Mouse (Mus musculus): ENCODE measurements around the gene Olfr721-ps1. TPM values are rescaled to one million over a fixed set of nuclear protein-coding genes. Genes with fewer than 3 reads are reported as not detected.

Olfr721-ps1 gene
- total RNA-seq (2021): not detected
- long read RNA-seq, experiment 1: 0 reads
- long read RNA-seq, experiment 2: 0 reads

DNA sequence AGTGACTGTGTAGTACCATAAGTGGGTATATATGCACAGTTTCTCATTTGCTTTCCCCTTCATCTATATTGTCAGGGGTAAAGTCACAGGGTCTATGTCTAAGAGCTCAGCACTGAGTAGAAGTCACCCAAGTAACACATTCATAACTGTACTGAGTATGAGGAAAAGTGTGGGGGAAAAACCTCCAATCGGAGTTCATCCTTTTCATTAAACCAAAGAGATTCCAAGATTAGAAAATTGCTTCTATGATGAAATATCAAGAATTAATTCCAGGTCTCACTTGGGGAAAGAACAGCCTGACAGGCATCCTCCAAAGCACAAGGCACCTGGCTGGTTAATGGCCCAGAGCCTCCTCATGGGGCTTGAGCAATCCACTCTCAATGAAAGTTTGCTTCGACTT lies at the start of gene Olfr721-ps1:
Olfr721-ps1 (plus strand) TSS at position 301 of the 400 bp plus-strand sequence.
- no peak for DNase-seq

DNA sequence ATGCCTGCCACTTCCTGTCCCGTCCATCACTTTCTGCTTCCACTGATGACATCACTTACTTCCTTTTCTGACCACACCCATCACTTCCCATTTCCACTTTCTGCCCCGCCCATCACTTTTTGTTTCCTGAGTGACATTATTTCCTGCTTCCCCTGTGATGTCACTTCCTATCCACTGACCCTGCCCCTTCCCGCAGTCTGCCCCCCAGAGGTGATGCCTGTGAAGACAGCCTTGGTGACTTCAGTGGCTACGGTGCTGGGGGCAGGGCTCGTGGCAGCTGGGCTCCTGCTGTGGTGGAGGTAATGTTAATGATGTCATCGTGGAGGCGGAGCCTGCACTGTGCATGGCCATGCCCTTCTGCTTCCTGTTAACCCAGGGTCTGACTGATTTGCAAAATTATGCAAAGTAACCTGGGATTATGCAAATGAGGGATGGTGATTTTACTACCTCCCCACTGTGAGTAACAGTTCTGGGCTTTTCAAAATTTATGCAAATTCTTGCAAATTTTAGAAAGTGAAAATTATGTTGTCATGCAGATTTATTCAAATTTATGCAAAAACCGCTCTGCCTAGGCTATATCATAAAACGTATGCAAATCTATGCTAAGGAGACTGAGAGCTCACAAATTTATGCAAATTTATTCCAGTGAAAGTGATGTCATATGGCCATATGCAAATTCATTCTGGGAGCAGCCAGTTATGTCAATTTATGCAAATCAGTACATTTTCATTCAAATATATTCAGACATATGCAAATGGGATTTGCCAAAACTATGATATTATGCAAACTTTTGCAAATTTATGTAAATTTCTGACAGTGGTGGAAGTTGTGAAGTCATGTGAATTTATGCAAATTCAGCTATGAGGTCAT lies 49.1 kb upstream of the Olfr721-ps1 start:
- no peak for DNase-seq

DNA sequence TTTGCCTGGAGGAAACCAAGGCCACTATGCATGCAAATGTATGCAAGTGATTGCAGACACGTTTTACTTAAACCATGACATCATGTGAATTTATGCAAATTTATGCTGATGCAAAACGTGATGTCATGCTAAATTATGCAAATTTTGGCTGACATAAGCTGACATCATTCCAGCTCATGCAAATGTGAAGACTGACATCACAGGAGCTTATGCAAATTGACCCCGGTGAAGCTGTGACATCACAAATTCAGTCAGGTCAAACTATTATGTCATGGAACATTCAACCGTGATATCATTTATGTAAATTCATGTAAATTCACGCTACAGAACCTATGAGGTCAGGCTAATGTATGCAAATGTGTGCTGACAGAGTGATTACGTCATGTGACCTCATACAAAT lies 48.5 kb upstream of the Olfr721-ps1 start:
- no peak for DNase-seq

DNA sequence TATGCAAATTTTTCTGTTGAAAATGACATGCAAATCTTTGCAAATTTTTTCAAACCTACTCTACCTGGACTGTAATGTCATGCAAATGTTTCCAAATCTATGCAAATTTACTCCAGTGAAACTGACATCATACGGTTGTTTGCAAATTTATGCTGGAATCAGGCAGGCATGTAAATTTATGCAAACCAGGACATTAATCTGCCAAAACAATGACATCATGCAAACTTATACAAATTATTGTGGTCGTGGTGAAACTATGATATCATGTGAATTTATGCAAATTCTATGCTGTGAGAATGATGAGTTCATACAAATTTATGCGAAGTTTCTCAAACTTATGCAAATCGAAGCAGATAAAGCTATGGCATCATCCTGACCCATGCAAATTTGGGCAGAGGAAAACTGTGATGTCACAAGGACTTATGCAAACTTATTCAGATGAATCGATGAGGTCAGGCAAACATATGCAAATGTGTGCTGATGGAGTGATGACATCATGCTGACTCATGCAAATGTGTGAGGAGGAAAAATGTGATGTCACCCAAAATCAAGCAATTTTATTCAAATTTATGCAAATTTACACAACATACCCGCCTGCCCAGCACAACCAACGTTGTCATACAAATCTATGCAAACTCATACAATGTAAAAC lies 47.9 kb upstream of the Olfr721-ps1 start:
- DNase-seq: no peak

DNA sequence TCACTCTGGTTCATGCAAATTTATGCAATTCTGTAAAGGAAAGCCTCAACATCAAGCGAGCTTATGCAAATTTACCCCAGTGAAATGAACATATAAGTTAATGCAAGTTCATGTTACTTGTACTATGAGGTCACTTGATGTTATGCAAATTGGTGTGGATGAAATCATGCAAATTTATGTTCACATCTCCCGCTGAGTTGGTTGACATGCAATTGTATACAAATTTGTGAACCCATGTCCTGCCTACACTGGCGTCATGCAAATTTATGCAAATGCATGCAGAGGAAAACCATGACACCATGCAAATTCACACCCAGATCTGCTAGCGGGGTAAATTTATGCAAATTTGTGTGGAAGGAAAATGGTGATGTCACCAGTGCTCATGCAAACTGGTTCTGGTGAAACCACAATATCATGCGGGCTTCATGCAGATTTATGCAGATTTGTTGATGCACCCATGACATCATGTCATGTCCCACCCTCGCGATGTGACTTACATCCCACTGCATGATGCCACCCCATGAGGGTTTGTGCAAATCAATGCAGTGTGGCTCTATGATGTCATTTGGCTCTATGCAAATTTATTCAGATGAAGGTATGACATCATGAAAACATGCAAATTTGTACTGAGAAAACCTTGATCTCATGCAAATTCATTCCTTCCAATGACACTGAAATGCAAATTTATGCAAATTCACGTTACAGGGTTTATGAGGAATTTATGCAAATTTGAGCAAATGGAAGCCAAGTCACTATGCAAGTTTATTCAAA lies 47.2 kb upstream of the Olfr721-ps1 start:
- no peak for DNase-seq

DNA sequence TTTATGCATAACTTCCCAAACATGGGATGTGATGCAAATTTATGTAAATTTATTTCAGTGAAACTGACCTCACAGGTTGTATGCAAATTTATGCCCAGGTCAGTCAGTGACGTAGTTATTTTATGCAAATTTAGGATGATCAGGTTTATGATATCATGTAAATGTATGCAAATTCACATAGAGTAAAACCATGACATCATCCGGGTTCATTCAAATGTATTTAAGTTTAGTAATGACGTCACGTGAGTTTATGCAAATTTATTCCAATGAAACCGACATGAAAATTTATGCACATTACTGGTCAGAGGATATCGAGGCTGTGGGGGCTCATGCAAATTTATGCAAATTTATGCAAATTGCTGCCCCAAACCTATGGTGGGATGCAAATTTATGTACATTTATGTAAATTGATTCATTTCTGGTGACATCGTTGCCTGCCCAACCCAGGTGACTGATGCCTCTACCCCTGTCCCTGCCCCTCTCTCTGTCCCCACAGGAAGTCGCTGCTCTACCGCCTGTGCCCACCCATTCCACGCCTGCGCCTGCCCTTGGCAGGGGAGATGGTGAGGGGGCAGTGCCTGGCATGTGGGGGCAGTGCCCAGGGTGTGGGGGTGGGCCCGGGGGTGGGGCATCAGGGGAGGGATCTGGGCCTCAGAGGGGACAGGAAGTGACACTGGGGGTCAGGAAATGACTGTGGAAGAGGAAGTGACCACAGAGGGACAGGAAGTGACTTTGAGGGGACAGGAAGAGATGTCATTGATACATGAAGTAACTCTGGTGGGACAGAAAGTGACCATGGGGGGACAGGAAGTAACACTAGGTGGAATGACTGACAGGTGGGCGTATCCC lies 46.4 kb upstream of the Olfr721-ps1 start:
- DNase-seq: no peak

DNA sequence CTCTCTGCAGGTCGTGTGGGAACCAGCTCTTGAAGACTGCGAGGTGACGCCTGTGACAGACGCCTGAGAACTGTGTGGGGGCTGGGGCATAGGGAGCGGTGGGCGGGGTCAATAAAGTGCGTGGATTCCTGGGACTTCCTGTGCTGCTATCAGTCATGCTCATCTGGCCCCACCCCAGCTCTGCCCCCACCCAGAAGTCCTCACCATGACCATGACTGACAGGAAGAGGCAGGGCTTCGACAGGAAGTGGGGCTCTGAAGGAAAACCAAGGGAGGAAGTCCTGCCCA lies 45.8 kb upstream of the Olfr721-ps1 start:
- no peak for DNase-seq

DNA sequence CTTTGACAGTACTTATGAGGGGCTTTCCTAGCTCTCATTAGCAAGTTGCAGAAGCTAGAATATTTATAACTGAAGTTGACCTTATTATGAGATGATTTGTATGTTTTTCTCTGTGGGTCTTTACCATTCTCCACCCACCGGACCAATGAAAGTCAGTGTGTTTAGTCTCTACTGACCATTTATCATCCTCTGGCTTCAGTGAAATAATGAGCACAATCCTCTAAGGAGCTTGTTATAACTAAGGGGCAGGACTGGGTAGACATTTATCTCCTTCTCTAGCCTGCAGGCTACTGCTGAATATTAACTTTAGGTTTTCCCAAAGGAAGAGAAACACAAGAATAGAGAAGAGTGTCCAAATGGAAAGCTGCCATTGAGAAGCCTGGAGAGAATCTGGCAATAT lies 5.6 kb upstream of the Olfr721-ps1 start:
- no peak for DNase-seq

DNA sequence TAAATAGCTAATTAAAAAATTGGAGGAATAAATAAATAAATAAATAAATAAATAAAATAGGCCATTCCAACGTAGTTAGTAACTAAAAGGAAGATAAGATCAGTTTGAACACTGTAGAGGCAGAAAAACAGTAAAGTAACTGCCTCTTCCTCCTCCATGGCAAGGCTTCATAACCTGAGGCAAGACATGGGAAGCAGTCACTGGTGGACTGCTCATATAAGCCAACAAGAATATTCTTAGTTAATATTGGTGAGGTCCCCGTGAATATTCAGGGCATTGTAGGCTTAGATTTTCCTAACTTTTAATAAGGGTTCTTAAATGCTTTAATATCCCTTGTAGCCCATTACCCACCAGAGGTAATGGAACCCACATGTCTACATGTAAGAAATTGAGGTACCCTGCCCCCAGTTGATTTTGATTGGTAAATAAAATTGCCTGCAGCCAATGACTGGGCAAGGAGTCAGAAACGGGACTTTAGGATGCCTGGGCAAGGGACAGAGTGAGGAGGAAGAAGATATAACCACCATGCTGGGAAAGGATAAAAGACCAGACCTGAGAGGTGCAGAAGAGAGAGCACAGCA lies 35.1 kb downstream of the Olfr721-ps1 start:
- DNase-seq: no peak

Other genes with a start within 250 kb of the Olfr721-ps1 start
- gene Olfr720, start 214.5 kb upstream of the Olfr721-ps1 start, total RNA-seq (2021): not detected
- gene Olfr31, start 78.5 kb upstream of the Olfr721-ps1 start, total RNA-seq (2021): not detected
- 1 to 10 TPM; 2.0 to 4.0 TPM for gene Il3ra, start 55.0 kb upstream of the Olfr721-ps1 start, total RNA-seq (2021)

Measured in gastrocnemius, postnatal 25 days (tissue).